Mouse (Mus musculus): ENCODE measurements at regions not wholly inside any gene's neighbourhood (a gene's known extent, or its start where the extent isn't known, plus 50 kb on each side); places are given as distances from the start of the nearest gene placed in this dataset.

DNA sequence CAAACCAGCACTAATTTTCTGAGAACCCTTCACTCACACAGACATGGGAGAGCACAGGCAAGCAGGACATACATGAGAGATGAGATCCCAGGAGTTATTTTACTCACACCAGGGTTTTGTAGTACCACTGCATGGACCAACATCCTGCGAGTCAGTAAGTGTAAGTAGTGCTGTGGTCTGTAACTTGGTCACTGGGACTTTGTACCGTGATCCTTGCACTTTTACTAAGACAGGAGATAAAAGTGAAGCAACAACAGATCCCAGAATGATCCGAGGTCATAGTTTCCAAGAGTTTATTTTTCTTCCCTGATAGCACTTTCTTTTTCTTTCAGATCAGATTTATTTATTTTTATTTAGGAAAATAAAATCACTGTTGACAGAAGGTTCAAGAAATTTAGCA is 54.1 kb upstream of the Mtap start:
- intact Hi-C loops (cut with DNase I): no loop called here
- DNase-seq (ENCODE audit: low spot score): no peak

DNA sequence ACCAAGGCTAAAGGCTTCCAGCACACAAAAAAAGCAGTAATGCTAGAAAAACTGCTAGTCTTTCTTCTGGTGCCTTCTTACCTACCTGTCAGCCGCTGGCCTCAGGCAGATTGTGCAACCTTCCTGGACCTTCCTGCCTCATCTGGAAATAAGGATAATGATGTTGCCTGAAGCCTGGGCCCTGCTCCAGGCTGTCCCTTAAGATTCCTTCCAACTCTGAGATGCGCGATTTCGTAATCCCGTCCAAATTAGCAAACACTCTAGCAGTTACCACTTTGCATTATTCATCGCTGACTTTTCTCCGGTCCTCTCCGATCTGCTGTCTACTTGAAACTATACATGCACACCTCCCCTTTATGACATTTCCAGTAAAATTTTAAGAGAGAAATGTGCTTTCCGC is 58.4 kb upstream of the Mtap start:
- intact Hi-C loops (cut with DNase I): no loop called here
- DNase-seq (ENCODE audit: low spot score): no peak

- no peak for DNase-seq (ENCODE audit: low spot score)
- intact Hi-C loops (cut with DNase I): no loop called here
Observed at GRCm38 (mm10) chr4:89074705-89075104, 62.2 kb upstream of the Mtap start.

GRCm38 (mm10) chr4:89070430-89070829 is 66.5 kb upstream of the Mtap start:
- intact Hi-C loops (cut with DNase I): no loop called here
- no peak for DNase-seq (ENCODE audit: low spot score)

DNA sequence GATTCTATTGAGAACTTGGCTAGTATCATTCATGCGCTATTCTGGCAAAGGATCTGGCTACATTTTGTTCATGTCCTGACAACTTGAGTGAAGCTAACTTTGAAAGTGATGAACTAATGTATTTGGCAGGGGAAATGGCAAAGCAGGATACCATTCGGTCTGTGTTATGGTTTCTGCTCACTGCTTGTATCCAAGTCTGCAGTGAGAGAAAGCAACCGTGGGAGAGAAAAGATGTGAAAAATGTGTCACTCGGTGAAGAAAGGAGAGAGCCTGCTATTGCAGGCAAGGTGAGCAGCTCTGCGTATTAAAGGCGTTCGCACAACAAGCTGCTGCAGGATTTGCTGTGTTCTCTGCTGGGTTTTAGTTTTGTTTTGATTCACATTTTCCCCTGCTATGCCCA is 72.5 kb upstream of the Mtap start:
- DNase-seq (ENCODE audit: low spot score): no peak
- intact Hi-C loops (cut with DNase I): no loop called here

DNA sequence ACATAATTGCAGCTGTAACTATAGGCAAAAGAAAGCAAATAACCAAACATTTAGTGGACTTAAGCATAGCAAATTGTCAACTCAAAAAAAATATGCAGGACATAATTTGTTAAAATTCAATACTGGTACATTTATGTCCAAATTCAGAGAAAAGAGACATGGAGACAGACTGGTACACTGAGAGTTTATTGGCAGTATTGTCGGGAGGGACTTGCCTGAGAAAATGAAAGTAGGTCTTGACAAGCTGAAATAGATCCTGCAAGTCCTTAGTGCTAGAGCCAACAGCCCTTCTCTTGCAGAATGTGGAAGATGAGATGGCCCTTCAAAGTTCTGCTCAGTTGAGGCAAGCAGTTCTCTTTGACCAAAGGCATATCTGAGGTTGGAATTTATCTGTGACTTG is 74.5 kb upstream of the Mtap start:
- no peak for DNase-seq (ENCODE audit: low spot score)
- intact Hi-C loops (cut with DNase I): no loop called here

DNA sequence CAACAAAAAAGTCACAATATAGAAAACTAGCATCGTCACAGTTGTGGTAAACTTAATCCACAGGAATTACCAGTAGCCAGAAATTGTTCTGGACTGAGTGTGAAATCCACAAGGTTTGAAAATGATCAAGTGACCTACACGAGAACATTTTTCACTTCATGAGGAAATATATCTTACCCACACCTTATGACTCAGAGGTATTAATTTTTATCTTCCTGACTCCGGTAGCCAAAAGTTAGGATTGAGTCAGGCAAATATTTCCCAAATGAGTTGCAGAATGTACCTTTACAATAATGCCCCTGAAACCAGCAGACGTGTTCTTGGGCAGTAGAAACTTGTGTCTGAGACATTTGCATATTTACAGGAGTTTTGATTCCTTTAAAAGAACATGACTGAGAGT is 75.3 kb upstream of the Mtap start:
- intact Hi-C loops (cut with DNase I): no loop called here
- DNase-seq (ENCODE audit: low spot score): no peak

DNA sequence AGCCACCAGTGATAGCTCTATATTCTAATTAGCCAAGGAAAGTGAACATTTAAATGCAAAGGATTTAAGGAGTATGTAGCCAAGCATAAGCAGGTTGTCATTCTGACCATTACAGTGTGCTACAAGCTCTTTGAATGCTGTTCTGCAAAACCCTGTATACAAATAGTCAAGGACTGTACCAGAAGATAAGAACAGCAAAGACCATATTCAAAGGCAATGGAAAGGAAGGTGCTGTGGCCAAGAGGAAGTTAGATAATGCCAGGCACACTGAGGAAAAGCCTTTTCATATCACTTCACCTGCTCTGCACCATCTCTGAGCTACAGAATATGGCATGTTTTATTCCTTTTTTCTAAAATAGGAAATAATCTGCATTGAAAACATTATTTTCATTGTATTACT is 79.3 kb upstream of the Mtap start:
- no peak for DNase-seq (ENCODE audit: low spot score)
- intact Hi-C loops (cut with DNase I): no loop called here

DNA sequence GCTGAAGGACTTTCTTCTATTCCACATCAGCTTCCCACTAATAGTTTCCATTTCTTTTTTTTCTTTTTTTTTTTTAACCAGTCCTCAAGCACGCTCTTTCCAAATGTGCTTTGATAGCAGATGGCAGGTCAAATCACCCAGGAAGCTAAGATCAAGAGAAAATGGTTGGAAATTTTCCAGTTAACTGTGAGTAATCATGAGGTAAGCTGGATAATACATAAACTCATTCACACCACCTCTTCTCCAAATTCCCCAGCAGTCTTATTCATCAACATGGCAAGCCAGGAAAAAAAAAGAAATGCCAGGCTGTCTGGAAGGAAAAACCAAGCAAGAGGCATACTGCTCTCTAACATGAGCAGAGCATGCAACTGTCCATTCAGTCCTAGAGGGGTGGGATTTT is 79.8 kb upstream of the Mtap start:
- intact Hi-C loops (cut with DNase I): no loop called here
- DNase-seq (ENCODE audit: low spot score): no peak

DNA sequence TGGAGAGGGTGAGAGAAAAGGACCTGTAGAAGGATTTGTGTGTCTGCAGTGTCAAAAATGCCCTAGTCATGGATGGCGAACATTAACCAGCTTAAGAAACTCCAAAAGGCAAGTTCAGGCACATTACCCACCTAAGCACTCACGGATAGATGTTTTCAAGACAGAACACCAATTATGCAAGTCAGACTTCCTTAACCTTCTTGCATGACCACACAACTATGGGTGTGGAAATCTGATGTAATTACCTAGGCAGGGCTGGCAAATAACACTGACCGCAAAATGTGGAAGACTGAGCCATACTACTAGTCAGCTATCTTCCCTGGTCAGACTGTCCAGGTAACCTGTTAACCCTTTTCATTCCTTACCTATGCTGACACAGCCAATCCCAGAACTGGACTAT is 81.0 kb upstream of the Mtap start:
- no peak for DNase-seq (ENCODE audit: low spot score)
- intact Hi-C loops (cut with DNase I): no loop called here

DNA sequence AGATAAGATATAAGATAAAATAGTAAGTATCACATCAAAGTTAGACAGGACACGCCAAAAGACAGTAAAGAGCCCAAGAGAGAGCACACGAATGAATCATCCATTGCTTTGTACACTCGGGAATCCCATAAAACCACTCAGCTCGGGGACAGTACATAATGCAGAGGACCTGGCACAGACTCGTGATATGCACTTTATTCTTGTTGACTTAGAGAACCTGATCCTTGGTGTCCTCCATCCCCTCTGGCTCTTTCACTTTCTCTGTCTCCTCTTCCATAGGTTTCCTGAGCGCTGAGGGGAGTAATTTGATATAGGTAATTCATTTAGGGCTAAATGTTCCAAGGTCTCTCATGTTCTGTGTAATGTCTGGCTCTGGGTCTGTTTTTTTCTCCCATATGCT is 83.3 kb upstream of the Mtap start:
- intact Hi-C loops (cut with DNase I): no loop called here
- DNase-seq (ENCODE audit: low spot score): no peak

- no peak for DNase-seq (ENCODE audit: low spot score)
- intact Hi-C loops (cut with DNase I): no loop called here
Observed at GRCm38 (mm10) chr4:89051897-89052296, 85.0 kb upstream of the Mtap start.

DNA sequence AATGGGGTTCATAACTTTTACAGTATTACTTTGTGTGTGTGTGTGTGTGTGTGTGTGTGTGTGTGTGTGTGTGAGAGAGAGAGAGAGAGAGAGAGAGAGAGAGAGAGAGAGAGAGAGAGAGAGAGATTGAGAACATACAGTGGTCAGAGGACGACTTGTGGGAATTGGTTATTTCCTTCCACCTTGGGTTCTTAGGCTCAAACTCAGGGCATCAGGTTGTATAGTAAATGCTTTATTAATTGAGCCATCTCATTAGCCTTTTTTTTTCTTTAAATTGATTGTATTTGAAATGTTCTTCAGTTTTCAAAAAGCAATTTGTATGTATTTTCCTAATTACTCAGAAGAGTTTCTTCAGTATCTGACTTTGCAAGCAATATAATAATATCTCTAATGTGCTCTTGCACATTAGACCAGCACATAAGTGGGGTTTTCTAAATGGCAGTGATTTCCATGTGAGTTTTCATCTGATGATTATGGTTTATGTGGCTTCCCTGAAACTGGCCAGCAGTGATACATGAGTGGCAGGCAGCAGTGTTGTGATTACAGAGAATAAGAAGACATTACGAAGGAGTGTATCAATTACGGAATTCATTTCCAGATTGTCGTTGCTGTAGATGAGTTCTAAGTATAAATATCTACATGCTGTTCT is 86.2 kb upstream of the Mtap start:
- no peak for DNase-seq (ENCODE audit: low spot score)
- intact Hi-C loops (cut with DNase I): no loop called here

DNA sequence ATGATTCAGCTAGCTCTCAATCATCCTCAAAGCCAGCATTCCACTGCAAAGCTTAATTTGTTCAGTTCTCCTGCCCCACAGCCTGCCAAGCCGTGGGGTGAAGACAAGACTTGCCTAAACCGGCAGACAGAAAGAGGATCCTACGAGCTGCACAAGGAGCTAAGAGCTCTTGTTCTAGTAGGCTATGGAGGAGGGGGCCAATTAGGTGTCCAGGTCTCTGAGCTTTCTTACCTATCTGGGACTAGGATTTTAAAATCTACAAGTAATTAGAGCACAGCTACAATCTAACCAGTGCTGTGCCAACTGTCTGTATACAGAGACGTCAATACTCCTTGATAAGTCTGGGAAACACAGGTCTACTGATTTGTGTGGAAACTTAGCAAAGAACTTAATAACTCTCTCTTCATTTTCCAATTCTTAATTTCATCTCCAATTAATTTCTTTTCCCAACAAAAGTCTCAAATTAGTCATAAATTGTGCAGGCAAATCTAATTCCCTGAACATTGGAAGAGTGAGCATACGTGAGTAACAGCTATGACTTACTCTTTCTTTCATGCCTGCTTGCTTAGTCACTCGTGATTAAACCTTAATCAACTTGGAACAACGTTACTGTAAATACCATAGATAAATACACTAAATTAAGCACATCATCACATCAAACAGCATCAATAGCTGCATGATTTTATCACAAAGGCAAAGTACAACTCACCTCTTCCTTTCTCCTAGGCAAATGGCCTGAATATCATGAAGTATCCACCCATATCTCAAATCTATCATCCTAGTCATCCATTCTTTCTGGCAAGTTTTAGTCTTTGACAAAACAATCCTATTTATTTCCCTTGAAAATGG is 87.1 kb upstream of the Mtap start:
- intact Hi-C loops (cut with DNase I): no loop called here
- no peak for DNase-seq (ENCODE audit: low spot score)

DNA sequence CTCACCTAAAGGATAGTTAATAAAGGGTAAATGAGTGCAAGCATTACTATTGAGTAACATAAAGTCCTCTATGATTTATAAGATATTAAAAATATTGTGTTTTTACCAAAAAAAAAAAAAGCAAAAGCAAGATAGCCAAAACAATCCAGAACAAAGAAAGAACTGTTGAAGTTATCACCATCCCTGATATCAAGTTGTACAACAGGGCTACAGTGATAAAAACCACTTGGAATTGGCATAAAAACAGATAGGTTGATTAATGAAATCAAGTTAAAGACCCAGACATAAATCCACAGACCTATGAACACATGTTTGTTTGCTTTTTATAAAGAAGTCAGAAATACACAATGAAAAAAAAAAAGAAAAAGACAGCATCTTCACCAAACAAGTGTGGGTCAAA is 92.4 kb upstream of the Mtap start:
- intact Hi-C loops (cut with DNase I): loop anchor here (5.0 kb wide), 1 partner anchor 67 kb away; no protein-coding TSS in a partner anchor
- no peak for DNase-seq (ENCODE audit: low spot score)

- no peak for DNase-seq (ENCODE audit: low spot score)
- intact Hi-C loops (cut with DNase I): loop anchor here (5.0 kb wide), 1 partner anchor 67 kb away; no protein-coding TSS in a partner anchor
Observed at GRCm38 (mm10) chr4:89043982-89044381, 92.9 kb upstream of the Mtap start.

DNA sequence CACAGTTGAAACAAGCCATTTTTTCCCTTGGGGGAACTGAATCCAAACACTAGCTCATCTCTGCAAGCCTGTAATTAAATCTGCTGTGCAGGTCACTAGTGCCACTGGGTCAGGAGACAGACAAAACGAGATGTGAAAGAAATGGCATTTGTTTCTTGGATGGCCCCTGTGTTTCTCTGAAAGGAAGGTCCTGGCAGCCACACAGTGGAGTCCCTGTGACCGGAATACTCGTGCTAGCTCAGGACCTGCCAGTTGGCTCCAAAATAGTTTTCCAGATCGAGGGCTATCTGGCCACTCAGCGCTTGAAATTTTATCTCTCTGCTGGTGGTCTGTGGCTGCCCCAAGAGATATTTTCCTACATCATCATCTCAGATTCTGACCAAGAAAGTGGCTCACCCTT is 96.1 kb upstream of the Mtap start:
- intact Hi-C loops (cut with DNase I): loop anchor here (5.0 kb wide), 1 partner anchor 64 kb away; no protein-coding TSS in a partner anchor
- peak; percentile 13 for DNase-seq (ENCODE audit: low spot score)

DNA sequence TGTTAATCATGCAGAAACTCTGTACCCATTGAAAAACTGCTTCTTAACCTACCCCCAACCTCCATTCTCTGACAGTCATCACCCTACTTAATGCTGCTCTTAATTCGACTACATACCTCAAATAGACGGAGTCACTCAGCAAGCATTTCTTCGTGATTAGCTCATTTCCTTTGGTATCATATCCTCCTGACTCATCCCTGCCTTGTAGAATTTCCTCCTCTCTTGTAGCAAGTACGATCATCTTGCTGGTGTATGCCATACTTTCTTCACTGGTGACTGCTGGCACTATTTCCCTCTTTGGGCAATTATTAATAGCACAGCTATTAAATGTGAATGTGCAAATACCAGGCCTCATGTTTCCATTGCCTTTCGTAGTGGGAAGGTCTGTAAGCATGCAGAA is 98.0 kb upstream of the Mtap start:
- intact Hi-C loops (cut with DNase I): no loop called here
- no peak for DNase-seq (ENCODE audit: low spot score)

DNA sequence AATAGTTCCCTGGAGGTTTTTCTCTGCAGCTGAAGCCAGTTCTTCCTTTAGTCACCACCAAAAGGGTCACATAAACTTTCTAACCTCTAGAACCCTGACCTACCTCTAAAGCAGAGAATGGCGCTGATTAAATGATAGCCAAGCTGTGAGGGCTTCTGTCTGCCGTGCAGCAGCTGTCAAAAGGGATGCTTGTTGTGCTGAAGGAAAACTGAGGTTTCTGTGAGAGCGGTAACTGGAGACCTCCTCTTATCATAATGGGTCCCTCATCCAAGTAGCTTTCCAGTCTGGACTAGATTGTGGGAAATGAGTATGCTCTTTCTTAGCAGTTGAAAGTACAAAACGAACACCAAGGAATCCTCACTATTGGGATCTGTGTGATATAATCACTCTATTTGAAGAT is 98.8 kb upstream of the Mtap start:
- no peak for DNase-seq (ENCODE audit: low spot score)
- intact Hi-C loops (cut with DNase I): no loop called here

GRCm38 (mm10) chr4:89034822-89035221 is 102.1 kb upstream of the Mtap start:
- DNase-seq (ENCODE audit: low spot score): no peak
- intact Hi-C loops (cut with DNase I): no loop called here

GRCm38 (mm10) chr4:89034299-89034698 is 102.6 kb upstream of the Mtap start:
- DNase-seq (ENCODE audit: low spot score): no peak
- intact Hi-C loops (cut with DNase I): no loop called here
